Mouse (Mus musculus): ENCODE measurements around the gene Prep.

- TF ChIP-seq POLR2A (IDR thresholded peaks at IDR 0.05; ENCODE audit: insufficient read depth, low read depth, low read length) (no peak), EP300 (IDR thresholded peaks at IDR 0.05; ENCODE audit: insufficient read depth, low read depth, low read length) (no peak)
Observed at GRCm38 (mm10) chr10:45067436-45067925, 478 bp downstream of the Prep start.

Data from heart, adult 2 months (tissue).